Comparison of ENCODE assay signal across 1 mouse cellular context in genomic region chr19:59330816-59331225, GRCm38 (mm10).
TF ChIP-seq lines count a peak whose summit lies in the region.

No protein-coding gene starts in this region.

TF ChIP-seq in MEL, 35 proteins besides CTCF, POLR2A, EP300 and RAD21 (continued from another document):
- TF ChIP-seq KAT2A (conservative IDR thresholded peaks at IDR 0.05; ENCODE audit: low read depth, low read length), result peak; percentile 44
- TF ChIP-seq ZKSCAN1 (IDR thresholded peaks at IDR 0.05; ENCODE audit: low read depth, low read length), result 0 out of 2 replicates have a peak, but pooled peaks have one; percentile 6
- peak; percentile 82; the same call in 1 of the 2 replicates for TF ChIP-seq MAFK (IDR thresholded peaks at IDR 0.05; ENCODE audit: borderline replicate concordance, low read depth, low read length)
- peak; percentile 95 for TF ChIP-seq MXI1 (IDR thresholded peaks at IDR 0.05; ENCODE audit: low read depth, low read length)
- peak; percentile 71; the same call in 1 of the 2 replicates for TF ChIP-seq MYC (IDR thresholded peaks at IDR 0.05; ENCODE audit: low read depth, low read length)
- TF ChIP-seq POLR2AphosphoS2 (IDR thresholded peaks at IDR 0.05; ENCODE audit: low read length), result peak; percentile 55; the same call in 1 of the 2 replicates
- no peak for TF ChIP-seq GABPA (IDR thresholded peaks at IDR 0.05; ENCODE audit: low read depth, low read length)
- TF ChIP-seq ZNF384 (IDR thresholded peaks at IDR 0.05; ENCODE audit: low read depth, low read length), result no peak
- TF ChIP-seq CHD1 (IDR thresholded peaks at IDR 0.05; ENCODE audit: low read depth, low read length), result peak; percentile 81; the same call in 1 of the 2 replicates
- TF ChIP-seq TCF12 (IDR thresholded peaks at IDR 0.05; ENCODE audit: low read depth, low read length), result peak; percentile 95
- peak; percentile 72 for TF ChIP-seq ZMIZ1 (IDR thresholded peaks at IDR 0.05; ENCODE audit: low read depth, low read length)
- peak; percentile 90 for TF ChIP-seq RCOR1 (IDR thresholded peaks at IDR 0.05; ENCODE audit: low read depth, low read length)
- TF ChIP-seq TAL1 (IDR thresholded peaks at IDR 0.05; ENCODE audit: low read length), result peak; percentile 96
- no peak for TF ChIP-seq UBTF (IDR thresholded peaks at IDR 0.05; ENCODE audit: borderline replicate concordance, insufficient read depth, low read depth, low read length)
- TF ChIP-seq E2F4 (IDR thresholded peaks at IDR 0.05; ENCODE audit: borderline replicate concordance, low read depth, low read length), result no peak
- TF ChIP-seq TBP (IDR thresholded peaks at IDR 0.05; ENCODE audit: low read depth, low read length), result no peak
- TF ChIP-seq POLR2AphosphoS5 (IDR thresholded peaks at IDR 0.05; ENCODE audit: borderline replicate concordance, low read depth, low read length), result no peak
- no peak for TF ChIP-seq NRF1 (IDR thresholded peaks at IDR 0.05; ENCODE audit: insufficient read depth, low read depth, low read length, poor library complexity, severe bottlenecking)
- TF ChIP-seq ZC3H11A (IDR thresholded peaks at IDR 0.05; ENCODE audit: low read depth, low read length), result no peak
